Mouse (Mus musculus) limb, embryonic 14.5 days (tissue): Measurements from ENCODE around the gene Colgalt1. TPM values are rescaled to one million over a fixed set of nuclear protein-coding genes. Genes with fewer than 3 reads are reported as not detected.

ENCODE experiments used
- ATAC-seq: fragments of 200-750 bp; cut with Nextera tagmentation; 2 replicates; pipeline ENCODE4 v1.8.0; 2017; ENCODE audit warnings: low read depth, moderate number of reproducible peaks, moderate TSS enrichment; ENCODE audit not compliant: low FRiP score
- DNase-seq: peaks from one replicate; pipeline ENCODE4 v3.0.0-alpha.2; 2015; ENCODE audit warnings: low spot score
- H3K27ac ChIP-seq: fragments of 300-500 bp; sonication (generic); replicated peaks from 2 replicates; pipeline ENCODE4 v1.5.1; 2014; ENCODE audit warnings: low read depth, mild to moderate bottlenecking, low read length, moderate library complexity, mixed read lengths
- H3K27me3 ChIP-seq: fragments of 300-500 bp; sonication (generic); 2 replicates; pipeline ENCODE4 v1.6.1; 2014; ENCODE audit warnings: low read length, mixed read lengths; ENCODE audit not compliant: control insufficient read depth, insufficient read depth
- H3K36me3 ChIP-seq: fragments of 300-500 bp; sonication (generic); 2 replicates; pipeline ENCODE4 v1.6.1; 2014; ENCODE audit warnings: mild to moderate bottlenecking, low read length, moderate library complexity, mixed read lengths; ENCODE audit not compliant: control insufficient read depth, insufficient read depth
- H3K4me1 ChIP-seq: fragments of 300-500 bp; sonication (generic); 2 replicates; pipeline ENCODE4 v1.6.1; 2014; ENCODE audit warnings: antibody characterized with exemption, low read length, mixed read lengths; ENCODE audit not compliant: control insufficient read depth, insufficient read depth
- H3K4me2 ChIP-seq: fragments of 300-500 bp; sonication (generic); replicated peaks from 2 replicates; pipeline ENCODE4 v1.6.1; 2014; ENCODE audit warnings: low read depth, mild to moderate bottlenecking, low read length, moderate library complexity; ENCODE audit not compliant: severe bottlenecking
- H3K4me3 ChIP-seq: fragments of 300-500 bp; sonication (generic); replicated peaks from 2 replicates; pipeline ENCODE4 v1.5.1; 2014; ENCODE audit warnings: low read length
- H3K9ac ChIP-seq: fragments of 300-500 bp; sonication (generic); 2 replicates; pipeline ENCODE4 v1.6.1; 2014; ENCODE audit warnings: mild to moderate bottlenecking, low read depth, low read length, moderate library complexity; ENCODE audit not compliant: severe bottlenecking
- H3K9me3 ChIP-seq: fragments of 300-500 bp; sonication (generic); 2 replicates; pipeline ENCODE4 v1.6.1; 2016; ENCODE audit warnings: low read length; ENCODE audit not compliant: control insufficient read depth
- POLR2A ChIP-seq: fragments of 200-500 bp; IDR thresholded peaks from 2 replicates; pipeline ENCODE4 v1.8.0; 2012; ENCODE audit warnings: inconsistent platforms, mild to moderate bottlenecking, moderate library complexity, borderline replicate concordance; ENCODE audit not compliant: insufficient read depth, insufficient read length; ENCODE audit errors: extremely low read depth
- WGBS: fragments of 180-500 bp; shearing (Covaris S2); extraction: QIAGEN DNeasy Blood & Tissue Kit; methylation state at CpG from one replicate; pipeline ENCODE4 v1.1.7; 2014; 5-methylcytosine and 5-hydroxymethylcytosine counted together
- polyA plus RNA-seq, 2 experiments: library from polyadenylated mRNA; depleted of rRNA in 1 of 2; stranded (reverse) in 1 of 2; unstranded in 1 of 2; fragments of >200 nt; fragmentation: Nextera tagmentation in 1 of 2; extraction: Ambion mirVana in 1 of 2; gene quantifications; 2 replicates each; pipeline versions ENCODE4 v1.2.1 to v1.2.3; 2012 to 2014

Colgalt1 gene
- polyA plus RNA-seq, 2 experiments: 116 to 240 TPM

- Histone ChIP-seq H3K27ac (peak overlapping the region; percentile 63), H3K9me3 (no peaks in the 10 kb centered on the region), H3K9ac (peak overlapping the region; percentile 64), H3K4me3 (peak overlapping the region; percentile 55), H3K27me3 (peaks cover 8% of the 10 kb centered on the region; the same call in 1 of the 2 replicates), H3K36me3 (peaks cover 23% of the 10 kb centered on the region), H3K4me2 (peak overlapping the region; percentile 97), H3K4me1 (peaks cover 18% of the 10 kb centered on the region)
- 0% methylated on average over 47 of the region's 55 CpGs for WGBS
- peak; percentile 55; the same call in 1 of the 2 replicates for TF ChIP-seq POLR2A
- peak; percentile 91 for ATAC-seq
- DNase-seq: peak; percentile 90
These were observed 18.4 kb downstream of the Colgalt1 start for GRCm38 (mm10) chr8:71629096-71629697.

DNA sequence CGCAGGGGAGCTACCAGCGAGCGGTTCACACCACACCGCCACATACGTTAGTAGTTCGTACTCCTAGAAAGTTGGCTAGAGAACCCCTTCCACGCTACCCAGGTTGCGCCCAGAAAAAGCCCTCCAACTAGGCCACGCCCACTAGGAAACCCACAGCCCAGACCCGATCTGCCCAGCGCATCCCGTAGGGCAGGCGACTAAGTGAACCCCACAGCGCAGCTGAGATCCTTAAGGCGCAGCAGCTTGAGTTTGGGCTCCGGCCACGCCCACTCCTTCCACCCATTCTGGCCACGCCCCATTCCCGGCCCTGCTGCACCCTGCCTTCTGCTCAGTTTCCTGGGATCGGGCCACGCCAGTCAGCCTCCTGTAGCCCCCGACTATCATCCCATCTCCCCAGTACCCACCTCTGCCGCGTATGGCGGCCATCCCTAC, 19.0 kb downstream of the Colgalt1 start:
- Histone ChIP-seq H3K4me2 (peak overlapping the region; percentile 97), H3K27ac (peak overlapping the region; percentile 63; the same call in 1 of the 2 replicates), H3K36me3 (peaks cover 17% of the 10 kb centered on the region), H3K4me3 (peak overlapping the region; percentile 55), H3K9me3 (no peaks in the 10 kb centered on the region), H3K9ac (peak overlapping the region; percentile 64), H3K27me3 (peaks cover 8% of the 10 kb centered on the region; the same call in 1 of the 2 replicates), H3K4me1 (peaks cover 18% of the 10 kb centered on the region)
- DNase-seq (peak; percentile 59), ATAC-seq (peak; percentile 6; the same call in 1 of the 2 replicates)
- WGBS: 4% methylated on average over 25 of the region's 25 CpGs
- TF ChIP-seq POLR2A: no peak

GRCm38 (mm10) chr8:71630761-71631160, 20.0 kb downstream of the Colgalt1 start:
- no peaks in the 10 kb centered on the region for H3K9me3 ChIP-seq
- no peak overlapping the region for H3K27ac ChIP-seq
- H3K4me1 ChIP-seq: peaks cover 18% of the 10 kb centered on the region
- WGBS: 89% methylated on average over 6 of the region's 6 CpGs
- no peak overlapping the region for H3K9ac ChIP-seq
- peaks cover 8% of the 10 kb centered on the region; the same call in 1 of the 2 replicates for H3K27me3 ChIP-seq
- TF ChIP-seq POLR2A: no peak
- peaks cover 8% of the 10 kb centered on the region; the same call in 1 of the 2 replicates for H3K36me3 ChIP-seq
- no peak for DNase-seq
- no peak for ATAC-seq
- H3K4me3 ChIP-seq: no peak overlapping the region
- no peak overlapping the region for H3K4me2 ChIP-seq

GRCm38 (mm10) chr8:71631897-71632296, 21.1 kb downstream of the Colgalt1 start:
- no peak overlapping the region for H3K4me3 ChIP-seq
- ATAC-seq: no peak
- peaks cover 18% of the 10 kb centered on the region for H3K4me1 ChIP-seq
- H3K4me2 ChIP-seq: no peak overlapping the region
- no peak for DNase-seq
- H3K9me3 ChIP-seq: no peaks in the 10 kb centered on the region
- WGBS: 58% methylated on average over 2 of the region's 2 CpGs
- H3K36me3 ChIP-seq: peaks cover under 1% of the 10 kb centered on the region; the same call in 1 of the 2 replicates
- TF ChIP-seq POLR2A: no peak
- peaks cover 8% of the 10 kb centered on the region; the same call in 1 of the 2 replicates for H3K27me3 ChIP-seq
- no peak overlapping the region for H3K9ac ChIP-seq
- H3K27ac ChIP-seq: no peak overlapping the region

DNA sequence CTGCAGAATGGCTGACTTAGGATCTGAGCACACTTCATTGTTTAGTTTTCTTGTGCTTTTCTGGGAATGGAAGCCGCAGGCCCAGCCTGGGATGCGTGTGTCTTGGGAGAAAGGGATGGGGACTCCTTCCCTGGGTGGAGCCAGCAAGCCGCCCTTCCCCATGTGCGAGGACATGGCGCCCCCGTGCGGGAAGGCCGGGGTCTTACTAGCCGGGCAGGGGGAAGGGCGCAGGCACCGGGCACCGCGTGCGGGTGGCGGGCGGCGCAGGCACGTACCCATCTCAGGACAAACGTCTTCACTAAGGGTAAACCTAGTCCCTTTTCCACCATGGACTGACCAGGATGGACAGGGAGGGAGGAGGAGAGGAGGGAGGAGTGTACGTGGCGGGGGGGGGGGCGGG, 22.4 kb downstream of the Colgalt1 start:
- H3K4me2 ChIP-seq: no peak overlapping the region
- WGBS: 7% methylated on average over 14 of the region's 22 CpGs

More for the DNA sequence above, 22.4 kb downstream of the Colgalt1 start:
- ATAC-seq: no peak
- Histone ChIP-seq H3K4me3 (no peak overlapping the region), H3K27ac (no peak overlapping the region), H3K9me3 (no peaks in the 10 kb centered on the region), H3K4me1 (peaks cover 13% of the 10 kb centered on the region; the same call in 1 of the 2 replicates), H3K9ac (no peak overlapping the region), H3K36me3 (no peaks in the 10 kb centered on the region), H3K27me3 (peaks cover 8% of the 10 kb centered on the region; the same call in 1 of the 2 replicates)
- DNase-seq: peak; percentile 7
- TF ChIP-seq POLR2A: no peak
